Mouse (Mus musculus) right cerebral cortex, adult 18-20 months (tissue): ENCODE measurements at regions not wholly inside any gene's neighbourhood (a gene's known extent, or its start where the extent isn't known, plus 50 kb on each side); places are given as distances from the start of the nearest gene placed in this dataset.

Experiments
- DNase-seq: peaks from one replicate; pipeline ENCODE4 v3.0.0; 2022; ENCODE audit warnings: mixed read lengths

DNA sequence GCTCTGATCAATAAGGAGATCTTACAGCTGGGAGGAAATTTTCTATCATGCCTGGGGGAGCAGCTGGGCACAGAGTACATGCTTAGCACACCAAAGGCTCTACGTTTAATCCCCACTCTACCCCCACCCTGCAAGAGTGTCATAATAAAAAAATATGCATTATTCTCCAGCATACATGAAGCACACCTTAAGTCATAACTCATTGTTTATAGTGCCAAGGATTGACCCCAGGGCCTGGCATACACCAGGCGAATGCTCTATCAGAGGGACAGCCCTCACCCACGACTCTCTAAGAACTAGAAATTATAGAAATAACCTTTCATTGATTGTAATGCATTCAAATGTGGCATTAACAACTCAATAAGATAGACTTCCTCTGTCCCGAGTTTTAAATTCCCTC lies 59.4 kb upstream of the Ppp2r5c start:
- no peak for DNase-seq

DNA sequence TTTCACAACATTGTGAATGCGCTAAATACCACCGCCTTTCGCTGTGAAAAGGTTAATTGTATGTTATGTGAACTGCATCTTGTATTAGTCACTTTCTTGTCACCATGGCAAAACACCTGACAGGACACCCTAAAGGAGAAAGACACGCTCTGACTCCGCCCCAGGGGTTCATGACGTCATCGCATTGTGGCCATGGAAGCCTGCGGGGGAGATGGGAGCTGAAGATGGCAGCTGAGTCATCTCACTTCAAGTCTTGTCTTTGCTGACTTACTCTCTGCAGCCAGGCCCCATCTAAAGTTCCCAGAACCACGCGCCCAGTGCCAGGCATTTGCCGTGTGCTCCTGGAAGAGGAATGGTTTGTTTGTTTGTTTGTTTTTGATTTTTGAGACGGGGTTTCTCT lies 57.5 kb upstream of the Ppp2r5c start:
- no peak for DNase-seq

DNA sequence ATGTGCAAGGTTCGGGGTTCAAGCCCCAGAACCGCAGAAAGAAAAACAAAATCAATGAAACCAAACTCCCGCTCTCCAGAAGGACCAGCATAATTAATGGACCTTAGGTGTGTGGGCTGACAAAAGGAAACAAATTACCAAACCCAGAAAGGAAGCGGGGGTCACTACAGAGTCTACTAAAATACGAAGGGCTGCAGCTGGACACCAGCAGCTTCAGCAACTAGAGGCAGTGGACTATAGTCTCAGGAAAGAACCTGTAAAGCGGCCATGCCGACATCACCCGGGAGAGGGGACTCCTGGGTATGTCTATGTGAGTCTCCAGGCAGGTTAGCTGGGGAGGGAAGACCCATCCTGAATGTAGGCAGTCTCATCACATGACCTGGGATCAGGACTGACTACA lies 55.5 kb upstream of the Ppp2r5c start:
- no peak for DNase-seq

DNA sequence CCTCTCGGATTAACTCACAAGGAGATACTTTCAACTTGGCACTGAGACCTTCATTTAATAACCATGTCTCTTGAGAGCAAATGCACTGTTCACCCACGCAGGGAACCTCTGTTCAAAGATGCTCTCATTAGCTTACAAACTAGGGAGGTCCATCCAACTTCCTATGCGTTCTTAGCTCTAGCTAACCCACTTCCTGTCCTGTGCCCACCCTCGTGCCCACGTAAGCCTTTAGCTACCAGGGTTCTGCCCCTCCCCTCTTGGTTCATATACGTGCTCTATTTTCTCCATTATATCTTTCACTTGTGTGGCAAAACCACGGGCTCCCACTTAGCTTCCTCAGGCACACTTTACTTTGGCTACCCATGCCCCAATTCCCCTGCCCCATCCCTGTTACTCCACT lies 53.4 kb upstream of the Ppp2r5c start:
- DNase-seq, result no peak
